Mouse (Mus musculus): ENCODE measurements around the gene Ttc39a. TPM values are rescaled to one million over a fixed set of nuclear protein-coding genes. Genes with fewer than 3 reads are reported as not detected.

Ttc39a gene
- polyA plus RNA-seq, 1 experiment = 0.42 TPM

DNA sequence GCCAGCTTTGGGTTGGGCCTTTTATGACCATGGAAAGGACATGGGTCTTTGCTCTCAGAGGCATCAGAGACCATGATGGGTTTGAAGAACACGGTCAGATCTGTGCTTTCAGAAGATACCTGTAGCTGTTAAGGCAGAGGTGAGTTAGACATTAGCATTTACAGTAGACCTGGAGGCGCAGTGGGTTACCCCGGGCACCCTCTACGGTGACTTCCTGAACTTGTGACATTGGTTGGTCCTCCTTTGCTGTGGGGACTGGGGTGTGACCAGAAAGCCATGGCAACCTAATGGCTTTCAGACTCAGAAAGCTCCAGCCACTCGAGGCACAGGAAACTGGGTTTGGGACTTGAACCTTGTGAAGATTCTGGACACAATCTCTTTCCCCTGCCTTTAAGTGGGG lies 5.8 kb downstream of the Ttc39a start:
- no peaks in the 10 kb centered on the region for H3K36me3 ChIP-seq (ENCODE audit: control insufficient read depth, insufficient read depth)

DNA sequence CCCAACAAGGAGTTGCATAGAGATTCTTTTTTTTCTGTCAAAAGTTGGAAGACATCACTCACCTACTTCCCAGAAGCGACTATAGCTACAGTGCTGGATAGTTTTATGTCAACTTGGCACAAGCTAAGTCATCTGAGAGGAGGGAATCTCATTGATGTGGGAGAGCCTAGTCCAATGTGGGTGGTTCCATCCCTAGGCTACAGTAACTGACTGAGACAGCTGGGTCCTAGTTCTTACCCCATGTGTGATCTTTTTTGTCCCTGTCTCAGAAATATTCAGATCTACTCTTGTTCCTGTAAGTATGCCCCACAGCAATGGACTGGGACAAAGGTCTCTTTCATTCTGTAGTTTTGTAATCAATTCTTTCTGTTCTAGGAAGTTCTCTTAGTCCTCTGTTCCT lies 11.6 kb downstream of the Ttc39a start:
- H3ac ChIP-seq (ENCODE audit: control insufficient read depth, insufficient read length, low read depth) = no peak overlapping the region
- no peaks in the 10 kb centered on the region for H3K36me3 ChIP-seq (ENCODE audit: control insufficient read depth, insufficient read depth)
- no peaks in the 10 kb centered on the region for H3K79me2 ChIP-seq (ENCODE audit: control insufficient read depth, insufficient read depth)
- H3K79me3 ChIP-seq (ENCODE audit: low read depth) = no peaks in the 10 kb centered on the region
- no peaks in the 10 kb centered on the region for H3K27me3 ChIP-seq (ENCODE audit: control insufficient read depth, insufficient read depth, insufficient read length)
- no peak overlapping the region for H3K4me3 ChIP-seq (ENCODE audit: insufficient read depth, poor library complexity, severe bottlenecking)
- TF ChIP-seq USF1 (IDR thresholded peaks at IDR 0.05; ENCODE audit: low read depth) = no peak
- no peak for TF ChIP-seq MAX (IDR thresholded peaks at IDR 0.05)
- no peak for TF ChIP-seq CEBPB (IDR thresholded peaks at IDR 0.05; ENCODE audit: low read depth)
- TF ChIP-seq CTCF (IDR thresholded peaks at IDR 0.05; ENCODE audit: control insufficient read depth, insufficient read depth, insufficient read length) = no peak
- no peak for TF ChIP-seq MYOD1 (IDR thresholded peaks at IDR 0.05; ENCODE audit: control insufficient read depth, insufficient read length, low read depth)

More for the DNA sequence above, 5.8 kb downstream of the Ttc39a start:
- H3K4me3 ChIP-seq (ENCODE audit: insufficient read depth, poor library complexity, severe bottlenecking) = no peak overlapping the region
- H3K79me3 ChIP-seq (ENCODE audit: low read depth) = no peaks in the 10 kb centered on the region
- no peak for TF ChIP-seq MAX (IDR thresholded peaks at IDR 0.05)
- H3K79me2 ChIP-seq (ENCODE audit: control insufficient read depth, insufficient read depth) = no peaks in the 10 kb centered on the region
- H3ac ChIP-seq (ENCODE audit: control insufficient read depth, insufficient read length, low read depth) = no peak overlapping the region
- no peaks in the 10 kb centered on the region for H3K27me3 ChIP-seq (ENCODE audit: control insufficient read depth, insufficient read depth, insufficient read length)

GRCm38 (mm10) chr4:109419017-109419416 lies 12.6 kb downstream of the Ttc39a start:
- Histone ChIP-seq H3K4me3 (ENCODE audit: insufficient read depth, poor library complexity, severe bottlenecking) (no peak overlapping the region), H3ac (ENCODE audit: control insufficient read depth, insufficient read length, low read depth) (no peak overlapping the region), H3K79me2 (ENCODE audit: control insufficient read depth, insufficient read depth) (no peaks in the 10 kb centered on the region), H3K27me3 (ENCODE audit: control insufficient read depth, insufficient read depth, insufficient read length) (no peaks in the 10 kb centered on the region), H3K36me3 (ENCODE audit: control insufficient read depth, insufficient read depth) (no peaks in the 10 kb centered on the region), H3K79me3 (ENCODE audit: low read depth) (no peaks in the 10 kb centered on the region)
- TF ChIP-seq USF1 (IDR thresholded peaks at IDR 0.05; ENCODE audit: low read depth) (no peak), MYOD1 (IDR thresholded peaks at IDR 0.05; ENCODE audit: control insufficient read depth, insufficient read length, low read depth) (no peak), CTCF (IDR thresholded peaks at IDR 0.05; ENCODE audit: control insufficient read depth, insufficient read depth, insufficient read length) (no peak), CEBPB (IDR thresholded peaks at IDR 0.05; ENCODE audit: low read depth) (no peak), FOSL1 (IDR thresholded peaks at IDR 0.05; ENCODE audit: insufficient read depth, low read length, poor library complexity, severe bottlenecking) (no peak), MAX (IDR thresholded peaks at IDR 0.05) (no peak), MYOG (IDR thresholded peaks at IDR 0.05; ENCODE audit: control insufficient read depth, extremely low read depth, insufficient read length) (no peak)

- H3K4me3 ChIP-seq (ENCODE audit: insufficient read depth, poor library complexity, severe bottlenecking) = no peak overlapping the region
- H3K27me3 ChIP-seq (ENCODE audit: control insufficient read depth, insufficient read depth, insufficient read length) = no peaks in the 10 kb centered on the region
- no peaks in the 10 kb centered on the region for H3K79me3 ChIP-seq (ENCODE audit: low read depth)
- H3K79me2 ChIP-seq (ENCODE audit: control insufficient read depth, insufficient read depth) = no peaks in the 10 kb centered on the region
- H3K36me3 ChIP-seq (ENCODE audit: control insufficient read depth, insufficient read depth) = no peaks in the 10 kb centered on the region
- TF ChIP-seq MAX (IDR thresholded peaks at IDR 0.05) (no peak), CTCF (IDR thresholded peaks at IDR 0.05; ENCODE audit: control insufficient read depth, insufficient read depth, insufficient read length) (no peak), MYOD1 (IDR thresholded peaks at IDR 0.05; ENCODE audit: control insufficient read depth, insufficient read length, low read depth) (no peak), MYOG (IDR thresholded peaks at IDR 0.05; ENCODE audit: control insufficient read depth, extremely low read depth, insufficient read length) (no peak), FOSL1 (IDR thresholded peaks at IDR 0.05; ENCODE audit: insufficient read depth, low read length, poor library complexity, severe bottlenecking) (no peak), CEBPB (IDR thresholded peaks at IDR 0.05; ENCODE audit: low read depth) (no peak), USF1 (IDR thresholded peaks at IDR 0.05; ENCODE audit: low read depth) (no peak)
- no peak overlapping the region for H3ac ChIP-seq (ENCODE audit: control insufficient read depth, insufficient read length, low read depth)
These were observed 13.1 kb downstream of the Ttc39a start for GRCm38 (mm10) chr4:109419563-109419962.

GRCm38 (mm10) chr4:109420138-109420795 lies 13.8 kb downstream of the Ttc39a start:
- H3K4me3 ChIP-seq (ENCODE audit: insufficient read depth, poor library complexity, severe bottlenecking) = no peak overlapping the region
- H3K36me3 ChIP-seq (ENCODE audit: control insufficient read depth, insufficient read depth) = no peaks in the 10 kb centered on the region
- no peaks in the 10 kb centered on the region for H3K79me2 ChIP-seq (ENCODE audit: control insufficient read depth, insufficient read depth)
- no peaks in the 10 kb centered on the region for H3K79me3 ChIP-seq (ENCODE audit: low read depth)
- no peak for TF ChIP-seq USF1 (IDR thresholded peaks at IDR 0.05; ENCODE audit: low read depth)
- no peak for TF ChIP-seq CTCF (IDR thresholded peaks at IDR 0.05; ENCODE audit: control insufficient read depth, insufficient read depth, insufficient read length)
- TF ChIP-seq FOSL1 (IDR thresholded peaks at IDR 0.05; ENCODE audit: insufficient read depth, low read length, poor library complexity, severe bottlenecking) = no peak
- no peak for TF ChIP-seq MYOD1 (IDR thresholded peaks at IDR 0.05; ENCODE audit: control insufficient read depth, insufficient read length, low read depth)
- TF ChIP-seq MAX (IDR thresholded peaks at IDR 0.05) = no peak
- TF ChIP-seq CEBPB (IDR thresholded peaks at IDR 0.05; ENCODE audit: low read depth) = no peak
- TF ChIP-seq MYOG (IDR thresholded peaks at IDR 0.05; ENCODE audit: control insufficient read depth, extremely low read depth, insufficient read length) = no peak
- H3ac ChIP-seq (ENCODE audit: control insufficient read depth, insufficient read length, low read depth) = no peak overlapping the region
- no peaks in the 10 kb centered on the region for H3K27me3 ChIP-seq (ENCODE audit: control insufficient read depth, insufficient read depth, insufficient read length)

DNA sequence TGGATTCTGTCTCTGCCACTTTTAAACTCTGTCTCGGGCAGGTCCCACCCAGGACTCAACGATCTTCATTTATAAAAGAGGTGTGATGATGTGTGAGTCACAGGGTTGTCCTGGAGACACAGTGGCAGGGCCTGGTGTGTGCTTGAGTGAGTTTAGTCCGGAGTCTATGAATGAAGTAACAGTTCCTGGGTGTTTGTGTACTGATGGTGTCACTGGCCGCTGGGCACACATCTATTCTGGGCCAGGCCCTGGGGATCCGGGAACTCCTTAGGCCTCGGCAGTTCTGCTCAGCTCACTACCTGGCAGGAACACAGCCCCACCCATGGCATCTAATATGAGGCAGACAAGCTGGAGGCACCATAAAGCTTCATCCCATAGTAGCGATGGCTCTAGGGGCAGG lies 15.2 kb downstream of the Ttc39a start:
- Histone ChIP-seq H3K36me3 (ENCODE audit: control insufficient read depth, insufficient read depth) (no peaks in the 10 kb centered on the region), H3K27me3 (ENCODE audit: control insufficient read depth, insufficient read depth, insufficient read length) (no peaks in the 10 kb centered on the region), H3ac (ENCODE audit: control insufficient read depth, insufficient read length, low read depth) (no peak overlapping the region), H3K79me2 (ENCODE audit: control insufficient read depth, insufficient read depth) (no peaks in the 10 kb centered on the region), H3K79me3 (ENCODE audit: low read depth) (no peaks in the 10 kb centered on the region), H3K4me3 (ENCODE audit: insufficient read depth, poor library complexity, severe bottlenecking) (no peak overlapping the region)
- TF ChIP-seq MYOG (IDR thresholded peaks at IDR 0.05; ENCODE audit: control insufficient read depth, extremely low read depth, insufficient read length) = no peak
- no peak for TF ChIP-seq MAX (IDR thresholded peaks at IDR 0.05)
- TF ChIP-seq CTCF (IDR thresholded peaks at IDR 0.05; ENCODE audit: control insufficient read depth, insufficient read depth, insufficient read length) = no peak
- TF ChIP-seq CEBPB (IDR thresholded peaks at IDR 0.05; ENCODE audit: low read depth) = no peak
- no peak for TF ChIP-seq USF1 (IDR thresholded peaks at IDR 0.05; ENCODE audit: low read depth)
- no peak for TF ChIP-seq FOSL1 (IDR thresholded peaks at IDR 0.05; ENCODE audit: insufficient read depth, low read length, poor library complexity, severe bottlenecking)
- TF ChIP-seq MYOD1 (IDR thresholded peaks at IDR 0.05; ENCODE audit: control insufficient read depth, insufficient read length, low read depth) = no peak

All from C2C12 (cell line).